8 mouse cellular contexts compared by ENCODE assay signal in genomic region chr17:35049561-35050016, GRCm38 (mm10). TPM values are rescaled to one million over a fixed set of nuclear protein-coding genes. Genes with fewer than 3 reads are reported as not detected.
DNase-seq lines count a peak whose midpoint lies in the region; ATAC-seq and TF ChIP-seq lines count a peak whose summit lies in the region.

Clic1 (plus strand) TSS chr17:35049966.

- H3K9ac ChIP-seq in liver, embryonic 16.5 days (ENCODE audit: low read depth, low read length): peak within 1 kb of the TSS; percentile 81
- H3K9ac ChIP-seq in neural tube, embryonic 12.5 days: peak within 1 kb of the TSS; percentile 80

- no peak for ATAC-seq in inflammation-experienced regulatory T-cells, adult 6 months
- no peak for ATAC-seq in liver, embryonic 16.5 days (ENCODE audit: low read depth)
- ATAC-seq in neural tube, embryonic 12.5 days (ENCODE audit: low FRiP score, low read depth): no peak

- peaks cover 23% of the 10 kb centered on the region for H3K36me3 ChIP-seq in liver, embryonic 16.5 days (ENCODE audit: control insufficient read depth, insufficient read depth)
- peaks cover 18% of the 10 kb centered on the region for H3K36me3 ChIP-seq in neural tube, embryonic 12.5 days

- TF ChIP-seq CTCF in bone marrow macrophage, adult 2 months (IDR thresholded peaks at IDR 0.05; ENCODE audit: low read depth, low read length): no peak

- peak in 1 of 2 experiments; percentile 83 for DNase-seq in left cerebral cortex, postnatal 10 days (ENCODE audit: extremely low spot score in 1 of 2, low spot score in 2 of 2)
- DNase-seq in left cerebral cortex, adult 18-20 months (ENCODE audit: low spot score in 2 of 2): no peak
- peak in 1 of 2 experiments; percentile 51 for DNase-seq in gastrocnemius, postnatal 36 days
- DNase-seq in frontal cortex, postnatal 14 days (ENCODE audit: low spot score in 2 of 2): no peak

- intact Hi-C loops in left cerebral cortex, postnatal 10 days (cut with DNase I): no loop called here
- intact Hi-C loops in gastrocnemius, postnatal 36 days (cut with DNase I): no loop called here

- H3K27ac ChIP-seq in bone marrow macrophage, adult 2 months (ENCODE audit: insufficient read depth, low read depth, low read length): peak within 1 kb of the TSS; percentile 99
- H3K27ac ChIP-seq in liver, embryonic 16.5 days (ENCODE audit: low read length): peak within 1 kb of the TSS; percentile 92
- H3K27ac ChIP-seq in neural tube, embryonic 12.5 days: peak within 1 kb of the TSS; percentile 69

- peak within 1 kb of the TSS; percentile 86 for H3K4me3 ChIP-seq in bone marrow macrophage, adult 2 months (ENCODE audit: insufficient read depth, low read length)
- H3K4me3 ChIP-seq in liver, embryonic 16.5 days (ENCODE audit: low read depth, low read length): peak within 1 kb of the TSS; percentile 70
- H3K4me3 ChIP-seq in neural tube, embryonic 12.5 days: peak within 1 kb of the TSS; percentile 42

- 0 out of 2 replicates have a peak, but pooled peaks have one; percentile 0 for TF ChIP-seq POLR2A in bone marrow macrophage, adult 2 months (IDR thresholded peaks at IDR 0.05; ENCODE audit: borderline replicate concordance, low read depth, low read length)

- 2% methylated on average over 11 of the region's 11 CpGs for WGBS in liver, embryonic 16.5 days (ENCODE audit: insufficient replicate concordance)
- WGBS in neural tube, embryonic 12.5 days: 3% methylated on average over 11 of the region's 11 CpGs

- no peaks in the 10 kb centered on the region for H3K27me3 ChIP-seq in liver, embryonic 16.5 days (ENCODE audit: control insufficient read depth, insufficient read depth, low read depth, low read length)
- no peaks in the 10 kb centered on the region for H3K27me3 ChIP-seq in neural tube, embryonic 12.5 days (replicated peaks)

- H3K4me2 ChIP-seq in liver, embryonic 16.5 days (ENCODE audit: low read depth, low read length): peak within 1 kb of the TSS; percentile 99
- H3K4me2 ChIP-seq in neural tube, embryonic 12.5 days (replicated peaks): peak within 1 kb of the TSS; percentile 82

- H3K9me3 ChIP-seq in liver, embryonic 16.5 days (replicated peaks; ENCODE audit: control insufficient read depth, low read length): no peaks in the 10 kb centered on the region
- H3K9me3 ChIP-seq in neural tube, embryonic 12.5 days: no peaks in the 10 kb centered on the region

- H3K4me1 ChIP-seq in bone marrow macrophage, adult 2 months (ENCODE audit: control insufficient read depth, insufficient read depth, low read length): peaks cover 44% of the 10 kb centered on the region
- peaks cover 70% of the 10 kb centered on the region for H3K4me1 ChIP-seq in liver, embryonic 16.5 days (ENCODE audit: control insufficient read depth, low read depth, low read length)
- peaks cover 59% of the 10 kb centered on the region for H3K4me1 ChIP-seq in neural tube, embryonic 12.5 days

RNA-seq across cellular contexts. Expression of gene Clic1, which starts in this region (rescaled TPM):
- 10 to 100 TPM; 14.3 to 15.8 TPM for total RNA-seq in left cerebral cortex, postnatal 10 days (2021)
- total RNA-seq in left cerebral cortex, adult 18-20 months (2021): 10 to 100 TPM in 1 of 2 experiments, 1 to 10 TPM in 1; 9.1 to 10.2 TPM
- polyA plus RNA-seq in bone marrow macrophage, adult 2 months (2012; ENCODE audit: insufficient read depth, insufficient read length, missing spikeins): 357 and 381 TPM in 2 replicates
- 10 to 100 TPM; 10.9 to 12.0 TPM for total RNA-seq in gastrocnemius, postnatal 36 days (2021)
- 100 to 1,000 TPM; 487 to 766 (median 514) TPM for polyA plus RNA-seq in inflammation-experienced regulatory T-cells, adult 6 months (2017; shearing (Covaris generic))
- polyA plus RNA-seq in liver, embryonic 16.5 days (2015; fragmentation: Nextera tagmentation; extraction: Ambion mirVana): 112 and 121 TPM in 2 replicates
- 169 and 178 TPM in 2 replicates for polyA plus RNA-seq in neural tube, embryonic 12.5 days (2016; fragmentation: Nextera tagmentation; extraction: Ambion mirVana)
